Mouse (Mus musculus) embryonic stem cell, embryonic (primary cell): Measurements from ENCODE around the gene F12.

Experiments
- CTCF ChIA-PET, 4 experiments: fragments of 300-600 bp in 2 of 4; fragments of 350-600 bp in 2 of 4; sonication (Branson Sonifier 250); formaldehyde crosslinking; loops; one replicate each; lab custom pipeline; 2022; ENCODE audit warnings: inconsistent platforms in 2 of 4; lab: Charles Lee
- POLR2A ChIA-PET, 4 experiments: fragments of 300-600 bp in 2 of 4; fragments of 350-600 bp in 2 of 4; sonication (Branson Sonifier 250); formaldehyde crosslinking; loops; one replicate each; lab custom pipeline; 2022; ENCODE audit warnings: antibody characterized with exemption in 4 of 4, inconsistent platforms in 1 of 4; lab: Charles Lee

The F12 gene

GRCm38 (mm10) chr13:55464027-55464884, 37.7 kb upstream of the F12 start, which contains the start of gene Prr7:
Gene Prr7 (plus strand): TSS chr13:55464267.
- POLR2A ChIA-PET: interaction anchor here (0.7 to 8.5 kb wide), 18 partner anchors 10 to 155 kb away, joined by 3 to 74 read pairs (median 4); partner anchors contain the start of genes Grk6 (in 2 of the 4), Dbn1 (in 1 of the 4), Dok3 (in 1 of the 4) and Mxd3 (in 1 of the 4)
- CTCF ChIA-PET: interaction anchor here in 3 of 4 experiments (0.7 to 1.5 kb wide), 6 partner anchors 8 to 59 kb away, joined by 3 to 5 read pairs (median 3); no protein-coding TSS in a partner anchor

DNA sequence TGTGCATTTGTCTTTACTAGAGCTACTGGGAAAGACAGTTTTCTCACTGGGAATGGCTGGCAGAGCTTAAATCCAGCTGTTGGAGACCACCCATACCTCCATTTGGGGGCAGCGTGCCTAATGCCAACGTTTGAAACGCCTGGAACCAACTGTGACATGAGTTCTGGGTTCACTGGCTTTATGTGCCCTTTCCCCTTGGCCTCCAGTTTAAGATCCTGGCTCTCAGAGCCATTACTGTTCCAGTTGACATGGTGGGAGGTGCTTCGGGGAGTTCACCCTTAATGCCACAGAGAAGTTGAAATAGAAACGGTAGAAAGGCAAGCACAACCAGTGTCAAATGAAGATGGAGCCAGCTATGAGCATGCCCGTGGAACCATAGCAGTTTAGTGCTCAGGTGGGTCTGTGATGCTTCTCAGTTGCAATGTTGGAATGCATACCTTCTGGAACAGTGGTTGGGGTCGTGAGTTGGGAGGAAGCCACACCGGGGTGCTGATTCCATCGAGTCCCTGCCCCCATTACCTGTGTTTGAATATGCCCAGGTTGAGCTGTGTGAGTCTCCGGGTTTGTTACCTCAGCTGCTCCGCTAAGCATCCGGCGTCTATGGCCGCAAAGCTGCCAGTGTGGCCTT, 36.9 kb upstream of the F12 start:
- CTCF ChIA-PET: interaction anchor here in 2 of 4 experiments (1.0 to 4.5 kb wide), 3 partner anchors 8 to 44 kb away, joined by 3 to 16 read pairs (median 3); no protein-coding TSS in a partner anchor

GRCm38 (mm10) chr13:55462965-55463364, 36.4 kb upstream of the F12 start:
- CTCF ChIA-PET: interaction anchor here in 2 of 4 experiments (1.0 to 4.5 kb wide), 3 partner anchors 9 to 45 kb away, joined by 3 to 16 read pairs (median 3); no protein-coding TSS in a partner anchor

More for the DNA sequence above, 36.9 kb upstream of the F12 start:
- POLR2A ChIA-PET: interaction anchor here (0.7 to 8.5 kb wide), 12 partner anchors 9 to 154 kb away, joined by 3 to 74 read pairs (median 4); partner anchors contain the start of genes Grk6 (in 2 of the 4), Dok3 (in 1 of the 4), Mxd3 (in 1 of the 4) and Pdlim7 (in 1 of the 4)

GRCm38 (mm10) chr13:55451785-55452549, 25.4 kb upstream of the F12 start:
- ChIA-PET CTCF (interaction anchor here in 2 of 4 experiments (0.6 to 2.9 kb wide), 3 partner anchors 17 to 106 kb away, joined by 3 to 7 read pairs (median 3); no protein-coding TSS in a partner anchor), POLR2A (no interaction called here)

More at GRCm38 (mm10) chr13:55462965-55463364, 36.4 kb upstream of the F12 start:
- POLR2A ChIA-PET: interaction anchor here in 2 of 4 experiments (1.1 to 8.5 kb wide), 6 partner anchors 8 to 92 kb away, joined by 3 to 74 read pairs (median 6); partner anchors contain the start of gene Grk6 (in 2 of the 2)

DNA sequence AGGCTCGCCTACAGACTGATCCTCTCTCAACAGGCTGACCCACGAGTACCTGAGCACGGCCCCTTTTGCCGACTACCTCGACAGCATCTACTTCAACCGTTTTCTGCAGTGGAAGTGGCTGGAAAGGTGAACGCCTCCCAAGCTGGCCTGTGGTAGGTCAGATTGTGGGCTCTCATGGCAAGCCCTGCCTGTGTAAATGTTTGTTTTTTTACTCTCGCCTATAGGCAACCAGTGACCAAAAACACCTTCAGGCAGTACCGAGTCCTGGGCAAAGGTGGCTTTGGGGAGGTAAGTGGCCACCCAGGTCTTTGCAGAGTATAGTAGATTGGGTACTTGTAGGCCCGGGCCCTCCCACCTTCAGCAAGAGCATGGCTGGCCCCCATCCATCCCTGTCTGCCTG, 24.7 kb upstream of the F12 start:
- CTCF ChIA-PET: interaction anchor here in 1 of 4 experiments (0.6 to 2.9 kb wide), 2 partner anchors 20 to 106 kb away, joined by 3 to 7 read pairs; no protein-coding TSS in a partner anchor
- POLR2A ChIA-PET: interaction anchor here in 2 of 4 experiments (0.8 to 8.3 kb wide), 6 partner anchors 9 to 119 kb away, joined by 3 to 74 read pairs (median 4); partner anchors contain the start of gene Prr7 (in 1 of the 2)

- POLR2A ChIA-PET: interaction anchor here in 2 of 4 experiments (0.8 to 8.3 kb wide), 7 partner anchors 10 to 120 kb away, joined by 3 to 74 read pairs (median 4); partner anchors contain the start of gene Prr7 (in 1 of the 2)
- CTCF ChIA-PET: interaction anchor here in 2 of 4 experiments (0.8 to 2.9 kb wide), 3 partner anchors 21 to 33 kb away, joined by 3 to 7 read pairs (median 5); no protein-coding TSS in a partner anchor
These were observed 24.0 kb upstream of the F12 start for GRCm38 (mm10) chr13:55450511-55450980.

- ChIA-PET POLR2A (interaction anchor here in 3 of 4 experiments (0.6 to 8.3 kb wide), 6 partner anchors 9 to 267 kb away, joined by 3 to 74 read pairs (median 6); partner anchors contain the start of gene Prr7 (in 1 of the 3)), CTCF (interaction anchor here in 3 of 4 experiments (0.7 to 2.9 kb wide), 9 partner anchors 19 to 749 kb away, joined by 3 to 7 read pairs (median 4); partner anchors contain the start of gene Cdhr2 (in 1 of the 3))
These were observed 23.3 kb upstream of the F12 start for GRCm38 (mm10) chr13:55449679-55450441.

DNA sequence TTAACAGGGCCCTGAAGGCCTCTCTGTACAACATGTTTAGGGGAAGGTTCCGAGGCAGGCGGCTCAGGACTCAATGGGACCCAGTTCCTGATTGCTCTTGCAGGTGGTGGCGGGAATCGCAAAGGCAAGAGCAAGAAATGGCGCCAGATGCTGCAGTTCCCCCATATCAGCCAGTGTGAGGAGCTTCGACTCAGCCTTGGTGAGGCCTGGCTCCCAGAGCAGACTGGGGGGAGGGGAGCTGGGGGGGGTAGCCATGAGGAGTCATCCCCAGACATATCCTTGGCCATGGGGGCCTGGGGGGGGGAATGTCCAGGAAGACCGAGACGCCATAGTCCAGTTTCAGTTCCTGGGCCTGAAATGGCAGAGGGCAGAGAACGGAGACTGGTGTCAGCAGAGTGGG, 22.6 kb upstream of the F12 start:
- CTCF ChIA-PET: interaction anchor here in 3 of 4 experiments (0.7 to 1.9 kb wide), 8 partner anchors 20 to 748 kb away, joined by 3 to 5 read pairs (median 4); partner anchors contain the start of gene Cdhr2 (in 1 of the 3)

DNA sequence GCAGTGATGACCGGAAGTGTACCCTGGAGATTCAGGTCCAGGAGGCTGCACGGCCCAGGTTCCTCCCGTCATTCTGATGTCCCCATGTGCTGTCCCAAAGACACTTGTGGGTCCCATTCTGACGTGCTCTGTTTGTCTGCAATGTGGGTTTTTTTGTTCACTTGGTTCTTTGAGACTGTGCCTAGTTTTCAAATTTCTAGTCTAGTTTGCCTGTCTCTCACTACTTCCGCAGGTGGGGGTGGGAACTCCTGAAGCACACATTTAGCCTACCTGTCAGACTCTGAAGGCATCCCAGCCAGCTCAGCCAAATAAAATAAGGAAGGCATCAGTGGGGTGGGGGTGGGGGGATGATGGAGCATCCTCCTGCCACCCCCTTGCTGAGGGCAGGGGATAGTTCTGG, 21.5 kb upstream of the F12 start:
- POLR2A ChIA-PET: interaction anchor here in 2 of 4 experiments (0.5 to 8.3 kb wide), 10 partner anchors 12 to 145 kb away, joined by 3 to 74 read pairs (median 4); partner anchors contain the start of gene Prr7 (in 1 of the 2)
- CTCF ChIA-PET: interaction anchor here in 1 of 4 experiments (0.9 to 1.4 kb wide), 2 partner anchors 26 to 55 kb away, joined by 4 read pairs; no protein-coding TSS in a partner anchor

More for the DNA sequence above, 22.6 kb upstream of the F12 start:
- POLR2A ChIA-PET: interaction anchor here (0.6 to 8.3 kb wide), 10 partner anchors 9 to 266 kb away, joined by 3 to 74 read pairs (median 4); partner anchors contain the start of gene Prr7 (in 1 of the 4)

GRCm38 (mm10) chr13:55447543-55447943, 20.9 kb upstream of the F12 start:
- CTCF ChIA-PET: interaction anchor here in 1 of 4 experiments (0.9 to 1.1 kb wide), 2 partner anchors 27 to 117 kb away, joined by 3 to 4 read pairs; no protein-coding TSS in a partner anchor

GRCm38 (mm10) chr13:55446483-55447105, 20.0 kb upstream of the F12 start:
- ChIA-PET CTCF (interaction anchor here in 2 of 4 experiments (0.6 to 1.1 kb wide), 2 partner anchors 29 to 116 kb away, joined by 3 read pairs; no protein-coding TSS in a partner anchor), POLR2A (interaction anchor here in 2 of 4 experiments (0.6 to 8.3 kb wide), 13 partner anchors 13 to 176 kb away, joined by 3 to 74 read pairs (median 3); partner anchors contain the start of genes Caml (in 1 of the 2), Mxd3 (in 1 of the 2) and Prr7 (in 1 of the 2))

More at GRCm38 (mm10) chr13:55447543-55447943, 20.9 kb upstream of the F12 start:
- POLR2A ChIA-PET: interaction anchor here in 2 of 4 experiments (0.5 to 8.3 kb wide), 10 partner anchors 13 to 145 kb away, joined by 3 to 74 read pairs (median 4); partner anchors contain the start of gene Prr7 (in 1 of the 2)

DNA sequence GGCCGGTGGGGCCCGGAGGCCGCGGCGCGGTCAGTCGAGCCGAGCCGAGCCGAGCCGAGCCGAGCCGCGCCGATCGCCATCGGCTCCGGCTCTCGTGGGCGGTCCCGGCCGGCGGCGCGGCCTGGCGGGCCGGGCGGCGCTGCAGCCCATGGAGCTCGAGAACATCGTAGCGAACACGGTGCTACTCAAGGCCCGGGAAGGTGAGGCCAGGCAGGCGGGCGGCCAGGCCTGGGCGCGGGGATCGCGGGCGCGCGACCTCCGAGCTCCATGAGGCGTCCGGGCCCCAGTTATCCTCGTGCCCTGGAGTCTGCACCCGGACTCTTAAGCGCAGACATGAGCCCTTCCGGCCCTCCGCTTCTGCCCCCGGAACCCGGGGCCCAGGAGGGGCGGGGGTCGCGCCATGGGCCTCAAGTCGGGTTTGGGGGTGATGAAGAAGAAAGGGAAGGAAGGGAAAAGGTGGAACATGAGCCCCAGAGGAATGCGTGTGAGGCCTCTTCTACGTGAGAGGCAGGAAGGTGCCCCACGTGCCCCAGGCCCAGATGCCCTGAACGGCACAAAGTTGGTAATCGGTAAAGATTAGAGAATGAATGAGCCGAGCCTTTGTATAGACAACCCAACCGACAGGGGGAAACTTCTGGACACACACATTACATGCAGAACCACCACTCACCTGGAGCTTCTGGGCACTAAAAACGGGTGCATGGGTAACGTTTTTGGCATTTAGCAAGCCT, 18.9 kb upstream of the F12 start:
- CTCF ChIA-PET: interaction anchor here in 3 of 4 experiments (0.5 to 1.6 kb wide), 10 partner anchors 16 to 182 kb away, joined by 3 to 10 read pairs (median 4); partner anchors contain the start of gene Ddx41 (in 1 of the 3)
- POLR2A ChIA-PET: interaction anchor here (0.6 to 8.3 kb wide), 66 partner anchors 8 to 988 kb away, joined by 3 to 74 read pairs (median 4); partner anchors contain the start of genes Prr7 (in 2 of the 4), B230219D22Rik (in 1 of the 4), Caml (in 1 of the 4) and Ddx41 (in 1 of the 4)

DNA sequence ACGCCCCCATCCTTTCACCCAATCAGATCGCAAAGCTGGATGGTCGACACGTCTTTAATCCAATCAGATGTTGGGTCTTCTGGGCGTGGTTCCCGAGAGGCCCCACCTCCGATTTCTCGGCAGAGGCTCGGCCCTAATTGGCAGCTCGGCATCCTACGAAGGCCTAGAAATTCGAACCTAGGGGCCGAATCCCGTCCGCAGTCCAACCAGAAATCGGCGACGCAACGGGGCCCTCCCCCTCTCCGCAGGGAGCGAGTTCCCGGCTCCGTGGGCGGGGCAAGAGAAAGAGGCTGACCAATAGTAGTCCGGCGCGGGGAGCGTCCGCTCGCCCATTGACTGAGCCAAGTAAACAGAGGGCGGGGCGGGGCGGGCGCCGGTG, 18.3 kb upstream of the F12 start, which contains the start of gene Grk6:
Gene Grk6, plus strand, starts transcription at position 136 of the 379 bp plus-strand sequence.
- CTCF ChIA-PET: interaction anchor here in 3 of 4 experiments (0.5 to 1.6 kb wide), 17 partner anchors 17 to 679 kb away, joined by 3 to 10 read pairs (median 3); partner anchors contain the start of genes Ddx41 (in 1 of the 3), Mxd3 (in 1 of the 3) and Sncb (in 1 of the 3)
- POLR2A ChIA-PET: interaction anchor here (0.6 to 8.3 kb wide), 65 partner anchors 9 to 989 kb away, joined by 3 to 74 read pairs (median 4); partner anchors contain the start of genes Mxd3 (in 2 of the 4), Prr7 (in 2 of the 4), B230219D22Rik (in 1 of the 4) and Caml (in 1 of the 4)
